Mouse (Mus musculus) CH12F3 (cell line): ENCODE results near the gene Olfr90.
"Not testable (repeated sequence)": the region's sequence is repeated elsewhere in the genome, so short reads cannot be mapped to it uniquely, and the experiment has no call there.

Experiments used
- in situ Hi-C: fragments of 300-500 bp; cut with MboI; formaldehyde crosslinking; loops from 2 replicates; pipeline ENCODE4 v1.14.3; 2020; ENCODE audit warnings: low sequenced_read_pairs

The Olfr90 gene

GRCm38 (mm10) chr17:37088399-37088798 is at the start of gene Olfr90:
Gene Olfr90, minus strand, starts transcription at chr17:37088499.
- in situ Hi-C loops = no loop called here

GRCm38 (mm10) chr17:37131366-37131765 is 43.1 kb upstream of the Olfr90 start:
- in situ Hi-C loops = not testable (repeated sequence)

- in situ Hi-C loops = no loop called here
These were observed 31.7 kb upstream of the Olfr90 start, which contains the start of gene Olfr92 for GRCm38 (mm10) chr17:37119988-37120387. Gene Olfr92, minus strand, starts transcription at chr17:37120088.

GRCm38 (mm10) chr17:37098178-37098577 is 9.9 kb upstream of the Olfr90 start, which contains the start of gene Olfr91:
Gene Olfr91, minus strand, starts transcription at chr17:37098278.
- in situ Hi-C loops = no loop called here

- in situ Hi-C loops = no loop called here
These were observed 5.0 kb upstream of the Olfr90 start for GRCm38 (mm10) chr17:37093289-37093688.

GRCm38 (mm10) chr17:37092198-37092597 is 3.9 kb upstream of the Olfr90 start:
- in situ Hi-C loops = no loop called here

- in situ Hi-C loops = no loop called here
These were observed 2.8 kb downstream of the Olfr90 start for GRCm38 (mm10) chr17:37085545-37085944.

- in situ Hi-C loops = no loop called here
These were observed 3.7 kb downstream of the Olfr90 start for GRCm38 (mm10) chr17:37084632-37085031.

- in situ Hi-C loops = no loop called here
These were observed 5.0 kb downstream of the Olfr90 start for GRCm38 (mm10) chr17:37083327-37083726.

- in situ Hi-C loops = no loop called here
These were observed 6.6 kb downstream of the Olfr90 start for GRCm38 (mm10) chr17:37081659-37082058.

GRCm38 (mm10) chr17:37080119-37080518 is 8.2 kb downstream of the Olfr90 start:
- in situ Hi-C loops = no loop called here

- in situ Hi-C loops = loop anchor here (10.0 kb wide), 1 partner anchor 126 kb away; the partner anchor contains the start of gene Olfr94
These were observed 9.3 kb downstream of the Olfr90 start for GRCm38 (mm10) chr17:37078990-37079389.

- in situ Hi-C loops = loop anchor here (10.0 kb wide), 1 partner anchor 127 kb away; the partner anchor contains the start of gene Olfr94
These were observed 10.1 kb downstream of the Olfr90 start for GRCm38 (mm10) chr17:37078193-37078592.

- in situ Hi-C loops = loop anchor here (10.0 kb wide), 1 partner anchor 129 kb away; the partner anchor contains the start of gene Olfr94
These were observed 12.5 kb downstream of the Olfr90 start for GRCm38 (mm10) chr17:37075766-37076165.

GRCm38 (mm10) chr17:37075181-37075580 is 13.1 kb downstream of the Olfr90 start:
- in situ Hi-C loops = loop anchor here (10.0 kb wide), 1 partner anchor 130 kb away; the partner anchor contains the start of gene Olfr94

GRCm38 (mm10) chr17:37072730-37073276 is 15.5 kb downstream of the Olfr90 start:
- in situ Hi-C loops = loop anchor here (10.0 kb wide), 1 partner anchor 132 kb away; the partner anchor contains the start of gene Olfr94

GRCm38 (mm10) chr17:37072080-37072729 is 16.1 kb downstream of the Olfr90 start:
- in situ Hi-C loops = loop anchor here (10.0 kb wide), 1 partner anchor 133 kb away; the partner anchor contains the start of gene Olfr94

- in situ Hi-C loops = loop anchor here (10.0 kb wide), 1 partner anchor 135 kb away; the partner anchor contains the start of gene Olfr94
These were observed 18.2 kb downstream of the Olfr90 start for GRCm38 (mm10) chr17:37070121-37070520.

- in situ Hi-C loops = no loop called here
These were observed 20.4 kb downstream of the Olfr90 start for GRCm38 (mm10) chr17:37067861-37068260.

GRCm38 (mm10) chr17:37065993-37066392 is 22.3 kb downstream of the Olfr90 start:
- in situ Hi-C loops = no loop called here

GRCm38 (mm10) chr17:37063686-37064495 is 24.4 kb downstream of the Olfr90 start:
- in situ Hi-C loops = no loop called here
